Mouse (Mus musculus): ENCODE data around the gene Casc1. TPM values are rescaled to one million over a fixed set of nuclear protein-coding genes. Genes with fewer than 3 reads are reported as not detected.

The Casc1 gene
- total RNA-seq, 2 experiments from 2014 or later = 0.39 to 0.59 TPM

GRCm38 (mm10) chr6:145205142-145205541, 5.7 kb downstream of the Casc1 start:
- no peak for DNase-seq (ENCODE audit: low spot score in 2 of 2)

GRCm38 (mm10) chr6:145204440-145204839, 6.4 kb downstream of the Casc1 start:
- DNase-seq (ENCODE audit: low spot score in 2 of 2) = no peak

GRCm38 (mm10) chr6:145202432-145203125, 8.2 kb downstream of the Casc1 start:
- DNase-seq (ENCODE audit: low spot score in 2 of 2) = no peak

GRCm38 (mm10) chr6:145197949-145198686, 12.7 kb downstream of the Casc1 start:
- DNase-seq (ENCODE audit: low spot score in 2 of 2) = no peak

- no peak for DNase-seq (ENCODE audit: low spot score in 2 of 2)
Observed at GRCm38 (mm10) chr6:145193446-145193845, 17.4 kb downstream of the Casc1 start.

- DNase-seq (ENCODE audit: low spot score in 2 of 2) = no peak
Observed at GRCm38 (mm10) chr6:145193038-145193437, 17.8 kb downstream of the Casc1 start.

- no peak for DNase-seq (ENCODE audit: low spot score in 2 of 2)
Observed at GRCm38 (mm10) chr6:145187093-145188088, 23.4 kb downstream of the Casc1 start.

GRCm38 (mm10) chr6:145186096-145186495, 24.7 kb downstream of the Casc1 start:
- DNase-seq (ENCODE audit: low spot score in 2 of 2) = no peak

GRCm38 (mm10) chr6:145182044-145182443, 28.8 kb downstream of the Casc1 start:
- DNase-seq (ENCODE audit: low spot score in 2 of 2) = no peak

- peak in 1 of 2 experiments; percentile 61 for DNase-seq (ENCODE audit: low spot score in 2 of 2)
Observed at GRCm38 (mm10) chr6:145179665-145180064, 31.1 kb downstream of the Casc1 start.

GRCm38 (mm10) chr6:145176474-145176873, 34.3 kb downstream of the Casc1 start:
- no peak for DNase-seq (ENCODE audit: low spot score in 2 of 2)

GRCm38 (mm10) chr6:145175571-145175981, 35.2 kb downstream of the Casc1 start:
- no peak for DNase-seq (ENCODE audit: low spot score in 2 of 2)

GRCm38 (mm10) chr6:145173781-145174191, 37.0 kb downstream of the Casc1 start:
- peak; percentile 72 to 81 for DNase-seq (ENCODE audit: low spot score in 2 of 2)

- DNase-seq (ENCODE audit: low spot score in 2 of 2) = no peak
Observed at GRCm38 (mm10) chr6:145171892-145172606, 38.8 kb downstream of the Casc1 start.

GRCm38 (mm10) chr6:145160581-145160980, 50.2 kb downstream of the Casc1 start:
- no peak for DNase-seq (ENCODE audit: low spot score in 2 of 2)

- DNase-seq (ENCODE audit: low spot score in 2 of 2) = no peak
Observed at GRCm38 (mm10) chr6:145158619-145159018, 52.2 kb downstream of the Casc1 start.

GRCm38 (mm10) chr6:145149054-145149453, 61.8 kb downstream of the Casc1 start:
- no peak for DNase-seq (ENCODE audit: low spot score in 2 of 2)

GRCm38 (mm10) chr6:145147716-145148115, 63.1 kb downstream of the Casc1 start:
- no peak for DNase-seq (ENCODE audit: low spot score in 2 of 2)

- DNase-seq (ENCODE audit: low spot score in 2 of 2) = no peak
Observed at GRCm38 (mm10) chr6:145145173-145145572, 65.6 kb downstream of the Casc1 start.

GRCm38 (mm10) chr6:145141827-145142226, 69.0 kb downstream of the Casc1 start:
- DNase-seq (ENCODE audit: low spot score in 2 of 2) = no peak

GRCm38 (mm10) chr6:145140706-145141105, 70.1 kb downstream of the Casc1 start:
- DNase-seq (ENCODE audit: low spot score in 2 of 2) = no peak

Data from gastrocnemius, postnatal 4 days (tissue).